Mouse (Mus musculus): ENCODE data around the gene Fam83e.

The Fam83e gene

DNA sequence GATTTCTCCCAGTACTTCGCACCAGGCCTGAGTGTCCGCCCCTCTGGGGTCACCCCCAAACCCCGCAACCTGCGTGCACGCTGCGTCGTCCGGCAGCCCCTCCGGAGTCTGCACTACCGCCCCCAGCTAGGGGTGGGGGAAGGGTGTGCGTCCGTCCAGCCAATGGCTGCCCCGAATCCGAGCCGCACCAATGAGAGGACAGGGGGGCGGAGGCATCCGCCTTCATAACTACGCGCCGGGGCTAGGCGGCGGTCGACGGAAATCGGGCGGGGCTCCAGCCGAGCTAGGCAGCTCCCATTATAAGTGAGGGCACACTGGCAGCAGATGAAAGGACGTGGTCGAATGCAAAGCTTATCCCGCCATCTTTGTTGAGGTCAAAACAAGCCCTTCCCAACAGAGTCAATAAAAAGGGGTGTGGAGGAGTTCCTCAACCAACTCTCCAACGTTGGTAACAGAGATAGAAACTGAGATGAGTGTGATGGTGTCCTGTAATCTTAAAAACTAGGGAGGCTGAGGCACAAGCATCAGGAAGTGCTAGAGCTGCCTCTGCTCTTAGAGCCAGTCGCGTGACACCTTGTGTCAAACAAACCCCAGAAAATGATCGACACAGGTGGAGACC is 5.8 kb upstream of the Fam83e start, which contains the start of gene Rpl18:
TSS of gene Rpl18 (plus strand) at position 368 of the 619 bp plus-strand sequence.
- peak; percentile 96 for DNase-seq (ENCODE audit: low spot score)

DNA sequence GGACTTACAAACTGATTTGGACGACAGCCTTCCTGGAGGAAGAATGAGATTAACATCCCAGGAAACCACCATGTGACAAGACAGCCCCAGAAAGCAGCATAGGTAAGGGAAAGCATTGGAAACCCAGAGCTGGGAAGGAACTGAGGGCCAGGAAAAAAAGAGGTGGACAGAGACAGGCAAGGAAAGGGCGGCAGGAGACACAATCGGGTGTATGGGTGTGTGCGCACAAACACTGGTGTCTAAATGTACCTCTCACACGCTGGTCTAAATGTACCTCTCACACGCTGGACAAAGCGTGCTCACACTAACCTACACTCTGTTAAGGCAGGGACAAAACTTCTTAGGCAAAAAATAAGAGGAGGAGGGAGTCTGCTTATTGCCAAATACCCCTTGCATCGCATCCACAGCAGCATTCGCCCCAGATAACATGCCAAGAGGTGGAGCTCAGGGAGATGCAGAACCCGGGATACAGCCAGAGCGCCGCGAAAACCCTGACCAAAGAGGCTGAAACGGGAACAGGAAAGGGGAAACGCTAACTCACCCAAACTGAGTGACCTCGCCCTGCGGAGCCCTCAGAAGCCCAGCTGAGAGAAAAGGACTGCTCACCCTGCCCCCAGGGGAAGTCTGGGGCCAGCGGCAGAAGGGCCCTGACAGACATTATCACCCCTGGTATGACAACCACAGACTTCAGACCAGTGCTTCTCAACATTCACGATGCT is 5.1 kb upstream of the Fam83e start:
- no peak for DNase-seq (ENCODE audit: low spot score)

- no peak for DNase-seq (ENCODE audit: low spot score)
Measured at GRCm38 (mm10) chr7:45716460-45716857, 4.6 kb upstream of the Fam83e start.

DNA sequence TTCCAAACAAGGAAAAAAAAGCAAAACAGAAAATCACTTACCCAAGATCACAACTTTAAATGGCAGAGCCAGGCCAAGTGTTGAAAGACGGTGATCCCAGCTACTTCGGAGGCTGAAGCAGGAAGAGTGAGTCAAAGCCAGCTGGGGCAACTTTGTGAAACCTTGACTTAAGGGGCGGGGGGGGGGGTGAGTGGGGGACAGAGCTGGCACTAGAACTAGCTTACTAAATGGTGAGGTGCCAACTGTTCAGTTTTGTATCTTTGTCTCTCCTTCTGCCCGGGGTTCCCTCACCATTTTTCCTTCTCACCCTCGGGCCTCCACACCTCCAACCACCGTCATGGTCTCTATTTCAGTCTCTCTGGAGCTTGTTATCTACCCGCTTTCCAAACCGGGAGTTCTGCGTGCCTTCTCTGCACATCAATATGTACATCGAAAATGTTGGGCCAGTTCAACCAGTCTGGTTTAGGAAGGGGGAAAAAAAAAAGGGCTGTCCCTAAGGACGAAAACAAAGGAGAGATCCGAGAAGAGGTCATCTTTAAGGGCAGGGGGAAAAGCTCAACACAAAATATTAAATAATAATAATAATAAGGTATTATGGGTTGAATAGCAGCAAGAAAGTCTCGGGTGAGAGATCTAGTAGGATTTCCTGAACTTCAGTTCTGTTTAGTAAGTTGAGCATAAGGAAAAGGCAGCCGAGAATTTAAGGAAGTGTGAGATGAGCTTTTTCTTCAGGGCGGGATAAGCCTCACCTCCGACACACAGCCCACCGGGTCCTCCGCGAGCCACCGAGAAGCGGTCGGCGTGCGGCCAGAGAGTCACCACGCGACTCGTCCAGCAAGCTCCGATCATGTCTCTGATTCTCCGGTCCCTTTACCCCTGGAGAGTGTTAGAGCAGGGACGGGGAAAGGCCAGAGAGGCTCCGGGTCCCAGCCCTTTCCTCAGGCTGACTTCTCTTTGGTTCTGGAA is 3.8 kb upstream of the Fam83e start:
- no peak for DNase-seq (ENCODE audit: low spot score)

- peak; percentile 95 for DNase-seq (ENCODE audit: low spot score)
Measured at GRCm38 (mm10) chr7:45717918-45718297, 3.1 kb upstream of the Fam83e start, which contains the start of gene Sphk2. Sphk2 (minus strand) TSS chr7:45718002.

DNA sequence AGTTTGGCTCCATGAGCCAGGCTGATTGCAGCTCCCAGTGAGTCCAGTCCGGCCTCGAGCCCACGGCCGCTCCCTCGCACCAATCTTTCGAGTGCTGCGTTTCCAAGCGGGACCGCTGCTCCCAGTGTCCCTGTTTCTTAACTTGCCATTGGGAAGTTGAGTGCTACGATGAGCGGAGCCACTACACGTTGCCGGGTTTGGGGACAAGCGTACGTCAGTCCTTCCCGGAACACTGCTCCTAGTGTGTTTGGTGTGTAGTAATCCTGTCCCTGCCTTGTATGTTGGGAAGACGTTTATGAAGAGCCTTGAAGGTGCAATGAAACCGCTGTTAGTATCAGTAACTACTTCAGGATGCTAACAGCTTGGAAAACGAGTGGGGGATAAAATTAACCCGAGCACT is 2.7 kb upstream of the Fam83e start:
- DNase-seq (ENCODE audit: low spot score) = no peak

GRCm38 (mm10) chr7:45719180-45719579 is 1.8 kb upstream of the Fam83e start:
- no peak for DNase-seq (ENCODE audit: low spot score)

GRCm38 (mm10) chr7:45719738-45720412 is 1.1 kb upstream of the Fam83e start:
- DNase-seq (ENCODE audit: low spot score) = no peak

DNA sequence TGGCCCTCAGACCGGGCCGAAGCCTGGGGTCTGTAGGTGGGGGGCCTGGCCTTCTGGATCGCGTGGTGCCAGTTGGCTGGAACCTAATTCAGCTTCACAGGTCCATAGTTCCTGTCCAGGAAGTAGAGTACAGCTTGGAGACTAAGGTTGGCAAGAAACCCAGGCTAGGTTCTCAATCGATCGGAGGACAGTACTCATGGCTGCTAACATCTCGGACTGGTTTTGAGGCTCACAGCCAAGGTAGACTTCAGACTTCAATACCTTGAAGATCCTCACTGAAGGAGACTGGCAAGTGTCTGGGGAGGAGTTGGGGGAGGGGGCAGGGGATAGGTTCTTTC is 191 bp downstream of the Fam83e start:
- no peak for DNase-seq (ENCODE audit: low spot score)

DNA sequence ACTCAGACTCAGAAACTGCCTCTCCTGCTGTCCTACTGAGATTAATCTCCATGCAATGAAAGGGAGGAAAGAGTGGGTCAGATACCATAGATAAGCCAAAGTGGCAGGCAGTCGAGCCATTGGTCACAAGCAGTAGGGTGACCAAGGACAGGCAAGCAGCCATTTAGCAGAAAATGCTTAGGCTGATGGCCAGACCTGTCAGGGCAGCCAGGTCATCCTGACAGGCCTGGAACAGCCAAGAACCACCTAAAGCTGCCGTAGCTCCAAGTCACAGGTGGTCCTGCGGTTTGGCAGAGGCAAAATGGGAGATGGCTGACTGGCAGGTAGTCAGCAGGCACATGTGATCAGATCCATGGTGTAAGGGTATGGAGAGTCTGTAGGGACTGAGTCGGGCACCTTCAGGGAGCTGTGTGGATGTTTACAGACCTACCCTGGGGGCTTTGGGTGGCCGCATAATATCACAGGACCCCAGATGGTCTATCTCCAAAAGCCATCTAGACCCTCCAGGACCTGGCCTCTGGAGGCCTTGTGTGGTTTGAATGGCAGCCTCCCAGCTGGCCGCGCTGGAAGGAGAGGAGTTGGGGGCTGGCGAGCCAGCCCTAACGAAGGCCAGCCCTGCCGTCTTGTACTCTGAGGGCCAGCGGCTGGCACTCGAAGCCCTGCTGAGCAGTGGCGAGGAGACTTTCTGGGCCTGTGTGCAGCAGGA is 783 bp downstream of the Fam83e start:
- no peak for DNase-seq (ENCODE audit: low spot score)

DNA sequence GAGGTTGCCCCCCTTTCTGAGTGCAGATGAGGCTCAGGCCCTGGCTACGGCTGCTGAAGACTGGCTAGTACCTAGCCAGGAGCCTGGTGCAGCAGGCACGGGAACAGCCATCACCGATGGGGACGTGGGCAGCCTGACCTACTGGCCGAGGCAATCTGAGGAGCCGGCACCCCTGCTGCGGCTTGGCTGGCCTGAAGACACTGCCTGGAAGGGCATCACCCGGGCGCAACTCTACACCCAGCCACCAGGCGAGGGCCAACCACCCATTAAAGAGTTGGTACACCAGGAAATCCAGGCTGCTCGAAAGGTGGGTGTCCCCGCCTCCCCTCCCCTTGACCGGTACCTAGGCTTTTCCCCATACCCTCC is 1.3 kb downstream of the Fam83e start:
- no peak for DNase-seq (ENCODE audit: low spot score)

GRCm38 (mm10) chr7:45723301-45723700 is 2.3 kb downstream of the Fam83e start:
- DNase-seq (ENCODE audit: low spot score) = no peak

- no peak for DNase-seq (ENCODE audit: low spot score)
Measured at GRCm38 (mm10) chr7:45723781-45724180, 2.8 kb downstream of the Fam83e start.

DNA sequence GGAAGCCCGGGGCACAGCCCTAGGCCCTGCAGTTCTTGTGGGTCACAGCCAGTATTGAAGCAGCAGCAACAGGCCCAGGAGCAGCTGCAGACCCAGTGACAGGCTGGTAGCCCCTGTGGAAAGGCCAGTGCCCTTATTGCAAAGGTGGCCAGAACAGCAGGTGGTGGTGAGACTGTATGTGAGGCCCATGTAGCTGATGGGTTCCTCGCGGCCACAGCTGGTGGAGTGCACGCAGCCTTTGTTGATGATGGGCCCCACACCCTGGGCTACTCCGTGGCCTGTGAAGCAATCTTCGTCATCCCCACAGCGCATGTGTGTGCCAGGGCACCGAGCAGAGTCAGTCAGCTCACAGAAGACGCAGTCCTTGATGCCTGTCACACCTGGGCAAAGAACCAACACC is 4.1 kb downstream of the Fam83e start:
- DNase-seq (ENCODE audit: low spot score) = no peak

GRCm38 (mm10) chr7:45725713-45726112 is 4.7 kb downstream of the Fam83e start, which contains the start of gene Spaca4:
Spaca4 (minus strand) TSS chr7:45725813.
- DNase-seq (ENCODE audit: low spot score) = no peak

GRCm38 (mm10) chr7:45726419-45726818 is 5.4 kb downstream of the Fam83e start:
- DNase-seq (ENCODE audit: low spot score) = no peak

DNA sequence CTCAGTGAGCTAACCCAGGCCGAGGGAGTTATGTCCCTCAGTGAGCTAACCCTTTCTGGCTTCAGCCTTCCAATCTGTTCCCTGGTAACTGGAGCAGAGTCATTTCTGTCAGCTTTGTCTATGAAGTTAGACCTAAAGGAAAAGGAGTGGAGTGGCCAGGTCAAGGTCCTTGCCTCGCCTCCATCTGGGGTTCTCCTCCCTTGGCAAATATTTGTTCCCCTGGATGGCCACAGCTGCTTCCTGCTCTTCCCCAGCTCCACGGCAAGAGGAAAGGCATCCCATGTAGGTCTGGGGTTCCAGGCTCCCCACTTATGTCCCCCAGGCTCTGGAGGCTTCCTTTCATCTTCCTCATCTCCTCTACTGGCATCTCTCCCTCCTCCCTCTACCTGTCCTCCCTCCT is 6.6 kb downstream of the Fam83e start:
- no peak for DNase-seq (ENCODE audit: low spot score)

DNA sequence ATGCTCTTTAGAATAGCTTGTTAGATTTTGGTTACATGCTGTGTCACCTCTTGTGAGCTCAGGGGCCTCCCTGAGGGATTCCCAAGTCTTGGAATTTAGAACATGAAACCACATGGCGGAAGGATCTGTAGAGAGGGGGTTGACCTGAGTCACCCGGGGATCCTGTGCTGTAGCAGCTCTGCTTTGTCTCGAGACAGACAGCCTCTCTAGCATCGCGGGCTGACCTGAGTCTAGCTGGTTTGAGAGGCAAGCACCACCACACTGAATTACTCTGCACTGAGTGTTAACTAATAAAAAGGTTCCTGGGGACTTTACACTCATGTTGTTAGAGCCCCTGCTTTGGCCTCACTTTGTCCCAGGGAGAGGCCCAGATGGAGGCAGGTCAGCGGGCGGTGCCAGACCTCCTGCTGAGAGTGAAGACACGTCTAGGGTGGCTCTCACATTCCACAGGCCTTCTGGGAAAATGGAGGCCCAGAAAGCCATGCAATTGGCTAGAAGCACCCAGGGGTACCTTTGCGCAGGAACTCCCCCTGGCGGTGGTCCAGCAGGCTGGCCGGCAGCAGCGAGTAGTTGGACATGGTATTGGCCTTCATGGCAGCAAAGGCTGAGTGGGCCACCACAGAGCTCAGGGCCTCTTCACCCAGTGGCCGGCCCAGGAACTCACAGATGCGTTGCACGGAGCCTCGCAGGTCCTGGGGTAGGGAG is 9.9 kb downstream of the Fam83e start:
- DNase-seq (ENCODE audit: low spot score) = peak; percentile 34

DNA sequence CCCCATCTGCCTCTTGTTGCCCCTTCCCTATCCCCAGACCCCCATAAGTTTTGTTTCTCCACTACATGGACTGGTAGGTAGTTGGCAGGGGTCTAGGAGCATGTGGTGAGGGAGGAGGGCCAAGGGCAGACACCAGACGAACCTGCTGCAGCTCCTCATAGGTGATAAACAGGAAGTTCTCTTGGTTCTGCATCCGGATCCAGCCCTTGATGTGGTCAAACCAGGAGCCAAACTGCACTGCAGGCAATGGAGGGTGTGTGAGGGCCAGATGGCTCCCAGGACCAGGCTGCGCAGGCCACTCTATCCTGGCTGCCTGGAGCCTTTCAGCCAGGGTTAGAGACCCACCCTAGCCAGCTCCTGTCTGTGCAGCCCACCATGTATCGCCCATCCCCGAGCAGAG is 12.5 kb downstream of the Fam83e start:
- no peak for DNase-seq (ENCODE audit: low spot score)

- peak; percentile 93 for DNase-seq (ENCODE audit: low spot score)
Measured at GRCm38 (mm10) chr7:45739162-45739763, 18.3 kb downstream of the Fam83e start.
